Mouse (Mus musculus) ES-E14 (cell line): ENCODE data around the gene Sqstm1.

Source experiments
- CHD2 ChIP-seq: IDR thresholded peaks from 2 replicates; pipeline ENCODE4 v1.6.1; 2014; ENCODE audit warnings: mild to moderate bottlenecking, low read depth, low read length, inconsistent platforms
- HCFC1 ChIP-seq: IDR thresholded peaks from 2 replicates; pipeline ENCODE4 v1.6.1; 2012; ENCODE audit warnings: low read length, inconsistent platforms, borderline replicate concordance; ENCODE audit not compliant: insufficient read depth
- MAFK ChIP-seq: IDR thresholded peaks from 2 replicates; pipeline ENCODE4 v1.6.1; 2014; ENCODE audit warnings: mild to moderate bottlenecking, low read depth, low read length, inconsistent platforms; ENCODE audit not compliant: insufficient read depth
- ZC3H11A ChIP-seq: IDR thresholded peaks from 2 replicates; pipeline ENCODE4 v1.6.1; 2012; ENCODE audit warnings: low read depth, mild to moderate bottlenecking, inconsistent platforms, low read length, borderline replicate concordance
- ZNF384 ChIP-seq: IDR thresholded peaks from 2 replicates; pipeline ENCODE4 v1.6.1; 2012; ENCODE audit warnings: low read depth, low read length, inconsistent platforms

DNA sequence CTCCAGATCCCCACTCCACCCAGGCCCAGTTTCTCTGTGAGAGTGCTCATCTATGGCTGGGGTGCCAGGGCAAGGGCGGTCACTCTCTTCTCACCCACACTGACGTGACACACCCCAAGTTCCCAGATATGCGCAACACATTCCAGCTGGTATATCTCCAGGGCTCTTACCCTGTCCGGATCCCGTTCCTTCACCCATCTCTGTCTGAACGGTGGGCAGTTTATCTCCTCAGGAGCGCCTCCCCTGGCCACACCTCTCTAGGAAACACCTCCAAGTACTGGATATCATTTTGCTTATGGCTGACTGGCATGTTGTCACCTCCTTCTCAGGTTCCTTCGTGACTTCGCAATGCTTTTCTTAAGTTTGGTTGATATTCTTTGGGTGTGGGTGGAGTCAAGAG is 5.0 kb upstream of the Sqstm1 start:
- no peak for TF ChIP-seq MAFK
- TF ChIP-seq ZNF384 = no peak
- TF ChIP-seq HCFC1 = no peak
- no peak for TF ChIP-seq CHD2
- no peak for TF ChIP-seq ZC3H11A
